Mouse (Mus musculus) MEL (cell line): ENCODE measurements around the gene Tnk2.

Source experiments
- CTCF ChIP-seq, 3 experiments: IDR thresholded peaks in 2 of 3; conservative IDR thresholded peaks in 1 of 3; 2 replicates each; pipeline ENCODE4 v1.5.1; 2011 to 2012; ENCODE audit warnings: low read length in 3 of 3, low read depth in 2 of 3, mild to moderate bottlenecking in 2 of 3, improper control_type of control experiment in 1 of 3, inconsistent platforms in 1 of 3, mixed read lengths in 1 of 3, moderate library complexity in 1 of 3; ENCODE audit not compliant: control insufficient read depth in 1 of 3, insufficient read depth in 1 of 3, poor library complexity in 1 of 3, severe bottlenecking in 1 of 3
- EP300 ChIP-seq, 2 experiments: IDR thresholded peaks; 2 replicates each; pipeline ENCODE4 v1.6.1; 2011; ENCODE audit warnings: improper control_type of control experiment in 2 of 2, low read length in 2 of 2, low read depth in 1 of 2, mild to moderate bottlenecking in 1 of 2
- ETS1 ChIP-seq: IDR thresholded peaks from 2 replicates; pipeline ENCODE4 v1.6.1; 2012; ENCODE audit warnings: low read depth, mild to moderate bottlenecking, inconsistent platforms, low read length, improper control_type of control experiment, moderate library complexity
- GABPA ChIP-seq: IDR thresholded peaks from 2 replicates; pipeline ENCODE4 v1.6.1; 2012; ENCODE audit warnings: low read depth, mild to moderate bottlenecking, inconsistent platforms, low read length, improper control_type of control experiment, moderate library complexity
- JUND ChIP-seq: IDR thresholded peaks from 2 replicates; pipeline ENCODE4 v1.6.1; 2011; ENCODE audit warnings: low read depth, mild to moderate bottlenecking, improper control_type of control experiment, low read length
- MAX ChIP-seq: IDR thresholded peaks from 2 replicates; pipeline ENCODE4 v1.6.1; 2011; ENCODE audit warnings: low read length, improper control_type of control experiment
- MXI1 ChIP-seq: IDR thresholded peaks from 2 replicates; pipeline ENCODE4 v1.6.1; 2011; ENCODE audit warnings: mild to moderate bottlenecking, low read depth, low read length, improper control_type of control experiment
- NRF1 ChIP-seq: IDR thresholded peaks from 2 replicates; pipeline ENCODE4 v1.6.1; 2014; ENCODE audit warnings: low read depth, mild to moderate bottlenecking, inconsistent platforms, low read length, improper control_type of control experiment, moderate library complexity; ENCODE audit not compliant: poor library complexity, insufficient read depth, severe bottlenecking
- POLR2A ChIP-seq, 2 experiments: IDR thresholded peaks; 2 replicates each; pipeline ENCODE4 v1.6.1; 2011 to 2012; ENCODE audit warnings: low read length in 2 of 2, mild to moderate bottlenecking in 2 of 2, control low read depth in 1 of 2, improper control_type of control experiment in 1 of 2, low read depth in 1 of 2, moderate library complexity in 1 of 2; ENCODE audit not compliant: control insufficient read depth in 1 of 2, insufficient read depth in 1 of 2, poor library complexity in 1 of 2
- POLR2AphosphoS2 ChIP-seq: IDR thresholded peaks from 2 replicates; pipeline ENCODE4 v1.6.1; 2011; ENCODE audit warnings: low read length, improper control_type of control experiment
- TCF12 ChIP-seq: IDR thresholded peaks from 2 replicates; pipeline ENCODE4 v1.6.1; 2014; ENCODE audit warnings: low read depth, mild to moderate bottlenecking, inconsistent platforms, low read length, improper control_type of control experiment, moderate library complexity
- USF1 ChIP-seq: IDR thresholded peaks from 2 replicates; pipeline ENCODE4 v1.6.1; 2014; ENCODE audit warnings: low read depth, mild to moderate bottlenecking, inconsistent platforms, low read length, improper control_type of control experiment, moderate library complexity

DNA sequence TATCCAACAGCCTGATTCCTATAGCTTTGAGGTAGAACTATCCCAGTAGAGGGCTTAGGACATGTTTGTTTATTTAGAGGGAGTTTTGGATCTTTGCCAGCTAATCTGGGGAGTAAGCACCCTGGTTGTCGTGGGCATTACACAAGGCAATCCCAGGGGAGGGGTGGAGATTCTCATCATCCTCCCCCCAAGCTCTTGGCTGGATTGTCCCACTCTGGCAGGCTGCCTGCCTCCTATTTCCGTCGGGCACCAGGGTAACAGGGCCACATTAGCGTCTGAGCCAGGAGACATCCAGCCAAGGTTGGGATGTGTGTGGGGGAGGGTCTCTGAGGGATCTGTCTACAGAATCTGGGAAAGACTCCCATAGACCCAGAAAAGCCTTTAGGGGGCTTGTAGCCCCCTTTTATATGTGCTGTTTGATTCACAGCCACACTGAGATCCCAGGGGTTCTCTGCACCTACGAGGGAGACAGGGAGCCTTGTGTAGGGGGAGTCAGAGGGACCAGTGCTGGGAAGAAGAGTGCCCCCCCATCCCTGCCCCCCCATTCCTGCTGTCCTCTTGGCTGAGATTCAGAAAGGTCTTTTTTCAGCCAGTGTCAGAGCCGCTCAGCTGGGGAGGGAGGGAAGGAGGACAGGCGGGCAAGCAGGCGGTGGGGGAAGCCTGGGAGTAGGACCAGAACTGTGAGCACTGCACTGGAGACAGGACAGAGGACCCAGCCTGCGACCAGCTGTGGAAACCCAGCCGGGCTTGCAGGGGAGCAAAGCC is 17.1 kb downstream of the Tnk2 start:
- TF ChIP-seq CTCF (IDR thresholded peaks at IDR 0.05 in 2 of 3, conservative IDR thresholded peaks at IDR 0.05 in 1 of 3; ENCODE audit: control insufficient read depth in 1 of 3, insufficient read depth in 1 of 3, low read depth in 2 of 3, low read length in 3 of 3, poor library complexity in 1 of 3, severe bottlenecking in 1 of 3): no peak
- no peak for TF ChIP-seq NRF1
- no peak for TF ChIP-seq POLR2A (IDR thresholded peaks at IDR 0.05; ENCODE audit: control insufficient read depth in 1 of 2, insufficient read depth in 1 of 2, low read depth in 1 of 2, low read length in 2 of 2, poor library complexity in 1 of 2)
- no peak for TF ChIP-seq MXI1
- TF ChIP-seq JUND: no peak
- no peak for TF ChIP-seq POLR2AphosphoS2
- no peak for TF ChIP-seq ETS1
- no peak for TF ChIP-seq TCF12
- no peak for TF ChIP-seq MAX
- TF ChIP-seq GABPA: no peak
- TF ChIP-seq EP300 (IDR thresholded peaks at IDR 0.05; ENCODE audit: low read depth in 1 of 2, low read length in 2 of 2): no peak
- no peak for TF ChIP-seq USF1
